24 mouse cellular contexts compared by ENCODE assay signal in the genomic region with DNA sequence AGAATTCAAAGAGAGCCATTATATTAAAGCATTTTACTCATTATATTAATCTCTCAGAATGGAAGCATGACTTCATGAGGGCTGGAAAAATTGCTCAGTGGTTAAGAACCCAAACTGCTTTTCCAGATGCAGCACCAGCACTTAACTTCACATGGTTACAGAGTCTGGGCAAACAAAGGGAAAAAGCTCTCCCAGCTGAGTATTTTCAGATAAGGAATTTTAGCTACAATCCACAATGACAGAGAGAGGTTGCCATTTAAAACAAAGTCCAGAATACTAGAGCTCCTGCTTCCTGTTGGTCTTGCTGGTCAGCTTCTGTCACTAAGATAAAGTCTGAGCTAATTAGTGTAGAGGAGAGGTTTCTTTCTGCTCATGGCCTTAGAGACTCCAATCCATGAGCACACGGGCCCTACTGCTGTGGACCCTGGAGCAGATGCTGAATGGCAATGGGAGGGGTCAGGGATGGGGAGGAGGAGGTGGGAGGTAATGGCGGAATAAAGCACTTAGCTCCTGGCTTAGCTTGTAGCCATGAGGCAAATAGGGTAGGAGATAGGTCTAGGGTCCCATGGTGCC. TPM values are rescaled to one million over a fixed set of nuclear protein-coding genes. Genes with fewer than 3 reads are reported as not detected.
DNase-seq lines count a peak whose midpoint lies in the region; ATAC-seq and TF ChIP-seq lines count a peak whose summit lies in the region.
"Had no signal": no experiment of that assay in that cellular context is flagged by ENCODE, and none has a peak within 500 bp of the region (broad histone marks: within the 10 kb centered on the region; RNA-seq: fewer than 3 reads in every experiment).

No protein-coding gene starts in this region.

- H3K27me3 ChIP-seq in embryonic facial prominence, embryonic 13.5 days, result no peaks in the 10 kb centered on the region
- no peaks in the 10 kb centered on the region for H3K27me3 ChIP-seq in heart, embryonic 14.5 days (ENCODE audit: control insufficient read depth, insufficient read depth, low read length)
- H3K27me3 ChIP-seq: forebrain, embryonic 13.5 days; liver, embryonic 13.5 days had no signal

- no peak for ATAC-seq in embryonic facial prominence, embryonic 13.5 days (ENCODE audit: insufficient number of reproducible peaks, insufficient read depth, low FRiP score, low TSS enrichment, low read depth)
- peak; percentile 26; the same call in 1 of the 2 replicates for ATAC-seq in heart, embryonic 14.5 days (ENCODE audit: insufficient number of reproducible peaks, insufficient read depth, low FRiP score, low read depth)
- ATAC-seq: forebrain, embryonic 13.5 days; intestine, postnatal 0 days; lung, postnatal 0 days had no signal

- intact Hi-C loops in gastrocnemius, adult 2 months (cut with DNase I), result no loop called here
- intact Hi-C loops in heart, postnatal 25 days (cut with DNase I), result no loop called here

- H3K4me2 ChIP-seq in embryonic facial prominence, embryonic 13.5 days, result peak overlapping the region; percentile 16; the same call in 1 of the 2 replicates
- H3K4me2 ChIP-seq in heart, embryonic 14.5 days (ENCODE audit: low read length), result no peak overlapping the region
- H3K4me2 ChIP-seq: forebrain, embryonic 13.5 days; hindbrain, embryonic 14.5 days; liver, embryonic 13.5 days had no signal

- 0 out of 2 replicates have a peak, but pooled peaks cover 5% of the 10 kb centered on the region for H3K9me3 ChIP-seq in embryonic facial prominence, embryonic 13.5 days
- peaks cover 8% of the 10 kb centered on the region; the same call in 1 of the 2 replicates for H3K9me3 ChIP-seq in heart, embryonic 14.5 days (ENCODE audit: control insufficient read depth, low read length)
- H3K9me3 ChIP-seq: G1E; liver, embryonic 13.5 days had no signal

- no peak for DNase-seq in gastrocnemius, adult 2 months
- DNase-seq in gastrocnemius, postnatal 10 days, result no peak
- DNase-seq in heart, adult 9 months (ENCODE audit: low spot score in 2 of 2), result peak; percentile 35 to 65
- no peak for DNase-seq in heart, postnatal 25 days (ENCODE audit: low spot score)
- DNase-seq in thymus, postnatal 14 days, result no peak
- no peak for DNase-seq in left cerebral cortex, adult 8-10 months (ENCODE audit: low spot score in 2 of 2)
- DNase-seq: adrenal gland, adult 8-10 months; cerebellum, adult 2 months; cerebellum, postnatal 25 days; gastrocnemius, postnatal 36 days; kidney, postnatal 25 days; liver, embryonic 13.5 days; lung, adult 18-20 months; lung, postnatal 4 days; midbrain, embryonic 14.5 days had no signal

- TF ChIP-seq CTCF in gastrocnemius, adult 2 months (IDR thresholded peaks at IDR 0.05), result no peak

- H3K4me3 ChIP-seq in gastrocnemius, adult 2 months, result no peak overlapping the region
- H3K4me3 ChIP-seq in embryonic facial prominence, embryonic 13.5 days, result no peak overlapping the region
- H3K4me3 ChIP-seq in heart, embryonic 14.5 days (ENCODE audit: control insufficient read depth in 1 of 2, insufficient read depth in 1 of 2, low read depth in 1 of 2, low read length in 2 of 2), result no peak overlapping the region
- H3K4me3 ChIP-seq: forebrain, embryonic 13.5 days; liver, embryonic 13.5 days had no signal

- H3K9ac ChIP-seq in embryonic facial prominence, embryonic 13.5 days, result no peak overlapping the region
- H3K9ac ChIP-seq in heart, embryonic 14.5 days (ENCODE audit: low read length), result no peak overlapping the region
- H3K9ac ChIP-seq: forebrain, embryonic 13.5 days; hindbrain, embryonic 14.5 days; liver, embryonic 13.5 days had no signal

- peaks cover 22% of the 10 kb centered on the region for H3K4me1 ChIP-seq in embryonic facial prominence, embryonic 13.5 days
- H3K4me1 ChIP-seq in heart, embryonic 14.5 days (ENCODE audit: control insufficient read depth in 2 of 2, insufficient read depth in 2 of 2, low read length in 2 of 2), result peaks cover 0 to 6% of the 10 kb centered on the region in 2 experiments; a peak in 1 of 4 replicates
- H3K4me1 ChIP-seq: forebrain, embryonic 13.5 days; liver, embryonic 13.5 days had no signal

- peak overlapping the region; percentile 57 for H3K27ac ChIP-seq in gastrocnemius, adult 2 months
- peak overlapping the region; percentile 73 for H3K27ac ChIP-seq in embryonic facial prominence, embryonic 13.5 days
- H3K27ac ChIP-seq in heart, embryonic 14.5 days (replicated peaks in 1 of 2; ENCODE audit: control insufficient read depth in 1 of 2, insufficient read depth in 1 of 2, low read depth in 2 of 2, low read length in 2 of 2), result peak overlapping the region; percentile 30 to 69; a peak in 2 of 4 replicates
- H3K27ac ChIP-seq: forebrain, embryonic 13.5 days; hindbrain, embryonic 14.5 days; liver, embryonic 13.5 days had no signal

- 59% methylated on average over 2 of the region's 2 CpGs for WGBS in embryonic facial prominence, embryonic 13.5 days
- 58% methylated on average over 2 of the region's 2 CpGs for WGBS in heart, embryonic 14.5 days

- H3K36me3 ChIP-seq in embryonic facial prominence, embryonic 13.5 days, result no peaks in the 10 kb centered on the region
- H3K36me3 ChIP-seq in heart, embryonic 14.5 days (ENCODE audit: control insufficient read depth, insufficient read depth, low read length), result no peaks in the 10 kb centered on the region
- H3K36me3 ChIP-seq: liver, embryonic 13.5 days had no signal

RNA-seq across cellular contexts. Expression of a gene that starts 18.1 kb away (rescaled TPM):
- total RNA-seq in gastrocnemius, adult 2 months (2021), result under 1 TPM; 0.61 to 0.71 TPM
- 1 to 10 TPM; 1.9 to 3.6 TPM for total RNA-seq in gastrocnemius, postnatal 10 days (2021)
- total RNA-seq in heart, postnatal 25 days (2021), result 1 to 10 TPM; 4.2 to 4.8 TPM
- polyA plus RNA-seq in embryonic facial prominence, embryonic 13.5 days (2015; fragmentation: Nextera tagmentation; extraction: Ambion mirVana), result 0.86 and 2.0 TPM in 2 replicates
- polyA plus RNA-seq in heart, embryonic 14.5 days (2014; fragmentation: Nextera tagmentation; extraction: Ambion mirVana), result 3.0 and 3.6 TPM in 2 replicates
- not detected for total RNA-seq in left cerebral cortex, adult 8-10 months (2022)
- total RNA-seq: hematopoietic stem cell, adult 5-6 weeks; monocyte, adult 5-6 weeks had no signal
- polyA plus RNA-seq: G1E had no signal

RNA-seq across cellular contexts. Expression of a gene that starts 45.5 kb away (rescaled TPM):
- total RNA-seq in gastrocnemius, adult 2 months (2021), result 10 to 100 TPM; 38.3 to 53.7 TPM
- total RNA-seq in gastrocnemius, postnatal 10 days (2021), result 10 to 100 TPM; 14.3 to 15.1 TPM
- total RNA-seq in heart, postnatal 25 days (2021), result 10 to 100 TPM; 77.8 to 88.2 TPM
- 9.8 and 11.7 TPM in 2 replicates for polyA plus RNA-seq in embryonic facial prominence, embryonic 13.5 days (2015; fragmentation: Nextera tagmentation; extraction: Ambion mirVana)
- 11.3 and 11.4 TPM in 2 replicates for polyA plus RNA-seq in heart, embryonic 14.5 days (2014; fragmentation: Nextera tagmentation; extraction: Ambion mirVana)
- 10 to 100 TPM; 23.8 to 26.1 (median 24.9) TPM for total RNA-seq in left cerebral cortex, adult 8-10 months (2022)

RNA-seq across cellular contexts. Expression of a gene that starts 45.7 kb away (rescaled TPM):
- 10 to 100 TPM; 12.6 to 12.9 TPM for total RNA-seq in gastrocnemius, adult 2 months (2021)
- 10 to 100 TPM; 17.0 to 22.6 TPM for total RNA-seq in gastrocnemius, postnatal 10 days (2021)
- 10 to 100 TPM; 15.9 to 16.1 TPM for total RNA-seq in heart, postnatal 25 days (2021)
- 64.3 and 65.2 TPM in 2 replicates for polyA plus RNA-seq in embryonic facial prominence, embryonic 13.5 days (2015; fragmentation: Nextera tagmentation; extraction: Ambion mirVana)
- 41.9 and 46.2 TPM in 2 replicates for polyA plus RNA-seq in heart, embryonic 14.5 days (2014; fragmentation: Nextera tagmentation; extraction: Ambion mirVana)
- total RNA-seq in left cerebral cortex, adult 8-10 months (2022), result 10 to 100 TPM; 34.9 to 38.8 (median 36.2) TPM

Comparison
In these comparisons a context has a peak if more than half of its experiments do, and no peak if none do; other contexts are left out.
1. DNase-seq: peak in heart, adult 9 months (2 of 2); none in gastrocnemius, adult 2 months (single experiment), gastrocnemius, postnatal 10 days (single experiment), heart, postnatal 25 days (single experiment), thymus, postnatal 14 days (single experiment) and left cerebral cortex, adult 8-10 months (0 of 2).
2. Peak in every context shown above with its lines, with median percentiles within 50 percentile points of each other: H3K27ac ChIP-seq.